Mouse (Mus musculus): Measurements from ENCODE around the gene Eif4a2. TPM values are rescaled to one million over a fixed set of nuclear protein-coding genes. Genes with fewer than 3 reads are reported as not detected.
"Not testable (repeated sequence)": the region's sequence is repeated elsewhere in the genome, so short reads cannot be mapped to it uniquely, and the experiment has no call there.

Eif4a2 gene
- total RNA-seq (2021) = 100 to 1,000 TPM; 900 to 999 TPM

GRCm38 (mm10) chr16:23107231-23107942 is at the start of gene Eif4a2:
TSS of gene Eif4a2 (plus strand) at chr16:23107444.
- DNase-seq = peak; percentile 89 to 91

DNA sequence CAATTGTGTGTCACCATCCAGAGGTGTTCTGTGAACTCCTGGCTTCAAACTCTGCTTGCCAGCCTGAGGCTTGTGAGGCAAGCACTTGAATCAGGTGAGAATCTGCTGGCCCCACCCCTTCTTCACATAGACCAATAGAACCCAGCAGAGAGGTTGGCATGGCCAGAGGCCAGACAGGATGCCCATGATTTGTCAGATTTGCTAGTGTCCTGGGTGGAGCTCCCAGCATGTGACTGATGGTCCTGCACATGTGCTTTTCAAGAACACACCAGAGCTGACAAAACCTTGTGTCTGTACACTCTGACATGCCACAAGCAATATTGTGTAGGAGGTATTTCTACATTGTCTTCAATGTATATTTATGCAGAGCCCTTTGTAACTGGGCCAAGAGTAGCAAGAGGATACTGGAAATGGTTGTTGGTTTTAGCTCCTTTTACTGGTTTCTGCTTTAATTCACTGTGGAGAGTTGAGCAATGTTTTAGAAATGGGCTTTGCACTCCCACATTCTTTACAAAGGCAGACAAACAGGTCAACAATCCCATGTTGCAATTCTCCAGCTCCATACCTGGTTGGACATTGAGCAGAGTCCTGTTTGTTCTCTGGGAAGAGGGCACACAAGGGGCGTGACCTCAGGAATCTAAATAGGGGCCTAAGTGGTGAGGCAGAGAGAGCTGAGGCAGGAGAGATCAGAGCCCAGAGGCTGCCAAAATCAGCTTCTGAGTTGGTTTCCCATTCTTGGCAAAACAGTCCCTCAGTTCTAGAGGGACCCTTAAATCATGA is 49.4 kb upstream of the Eif4a2 start, which contains the start of gene Kng1:
Kng1 (plus strand) TSS at position 198 of the 780 bp plus-strand sequence.
- not testable (repeated sequence) for DNase-seq

DNA sequence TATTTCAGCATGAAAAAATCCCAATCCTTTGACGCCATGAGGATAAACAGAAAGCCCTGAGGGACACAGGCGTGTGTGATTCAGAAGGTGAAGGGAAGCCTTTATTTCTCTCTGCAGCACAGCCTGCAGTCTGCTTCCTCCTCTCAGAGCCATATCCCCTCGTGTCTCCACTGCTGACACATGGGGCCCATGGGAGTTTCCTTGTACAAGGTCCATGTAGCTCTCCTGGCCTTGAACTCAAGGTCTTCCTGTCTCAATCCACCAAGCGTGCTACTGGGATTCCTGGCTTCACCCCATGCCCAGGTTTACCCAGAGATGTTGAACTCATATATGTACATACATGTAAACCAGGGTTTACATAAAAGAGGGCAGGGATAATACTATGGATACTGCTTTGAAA is 47.6 kb upstream of the Eif4a2 start:
- not testable (repeated sequence) for DNase-seq

DNA sequence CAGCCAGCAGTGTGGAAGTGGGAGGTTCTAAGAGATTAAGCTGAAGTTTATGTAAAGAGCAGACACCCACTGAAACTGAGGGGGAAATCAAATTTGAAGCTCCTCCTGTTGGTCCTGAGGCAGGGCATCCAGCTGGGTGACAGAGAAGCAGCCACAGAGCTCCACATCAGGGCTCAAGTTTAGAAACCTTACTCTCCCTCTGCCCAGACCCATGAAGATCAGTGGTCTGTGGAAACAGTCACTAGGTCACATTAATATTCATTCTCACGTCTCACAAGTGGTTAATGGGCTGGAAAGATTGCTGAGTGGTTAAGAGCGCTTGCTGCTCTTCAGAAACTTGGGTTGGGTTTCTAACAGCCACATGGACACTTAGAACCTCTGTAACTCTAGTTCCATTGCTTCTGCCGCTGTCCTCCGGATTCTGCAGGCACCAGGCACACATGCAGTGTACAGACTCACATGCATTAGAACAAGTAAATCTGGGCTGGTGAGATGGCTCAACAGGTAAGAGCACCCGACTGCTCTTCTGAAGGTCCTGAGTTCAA is 46.4 kb upstream of the Eif4a2 start:
- not testable (repeated sequence) for DNase-seq

GRCm38 (mm10) chr16:23077516-23077915 is 29.7 kb upstream of the Eif4a2 start:
- not testable (repeated sequence) for DNase-seq

DNA sequence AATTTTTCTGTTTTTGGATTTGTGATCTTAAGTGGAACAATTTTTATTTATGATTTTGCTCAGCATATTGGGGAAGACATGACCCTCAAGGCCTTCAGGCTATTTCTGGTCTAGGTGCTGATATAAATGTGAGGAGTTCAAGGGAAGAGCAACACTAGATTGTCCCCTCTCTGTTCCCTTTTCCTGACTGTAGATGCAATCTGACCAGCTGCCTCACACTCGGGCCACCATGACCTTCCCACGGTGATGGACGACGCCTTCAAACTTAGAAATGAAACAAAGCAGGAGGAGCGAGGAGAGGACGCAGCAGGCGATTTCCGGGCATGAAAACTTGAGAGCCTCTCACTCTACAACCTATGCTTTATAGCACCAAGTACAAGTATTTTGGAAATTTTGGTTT is 20.1 kb upstream of the Eif4a2 start:
- DNase-seq = not testable (repeated sequence)

- not testable (repeated sequence) for DNase-seq
These were observed 19.5 kb upstream of the Eif4a2 start for GRCm38 (mm10) chr16:23087712-23088111.

DNA sequence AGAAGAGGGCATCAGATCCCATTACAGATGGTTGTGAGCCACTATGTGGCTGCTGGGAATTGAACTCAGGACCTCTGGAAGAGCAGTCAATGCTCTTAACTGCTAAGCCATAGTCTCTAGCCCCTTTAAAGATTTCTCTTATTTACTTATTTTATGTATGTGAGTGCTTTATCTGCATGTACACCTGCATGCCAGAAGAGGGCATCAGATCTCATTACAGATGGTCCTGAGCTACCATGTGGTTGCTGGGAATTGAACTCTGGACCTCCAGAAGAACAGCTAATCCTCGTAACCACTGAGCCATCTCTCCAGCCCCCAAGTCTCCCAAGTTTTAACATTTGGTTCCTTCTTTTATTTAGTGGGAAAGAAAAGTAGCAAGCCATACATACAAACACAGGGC is 18.8 kb upstream of the Eif4a2 start:
- not testable (repeated sequence) for DNase-seq

DNA sequence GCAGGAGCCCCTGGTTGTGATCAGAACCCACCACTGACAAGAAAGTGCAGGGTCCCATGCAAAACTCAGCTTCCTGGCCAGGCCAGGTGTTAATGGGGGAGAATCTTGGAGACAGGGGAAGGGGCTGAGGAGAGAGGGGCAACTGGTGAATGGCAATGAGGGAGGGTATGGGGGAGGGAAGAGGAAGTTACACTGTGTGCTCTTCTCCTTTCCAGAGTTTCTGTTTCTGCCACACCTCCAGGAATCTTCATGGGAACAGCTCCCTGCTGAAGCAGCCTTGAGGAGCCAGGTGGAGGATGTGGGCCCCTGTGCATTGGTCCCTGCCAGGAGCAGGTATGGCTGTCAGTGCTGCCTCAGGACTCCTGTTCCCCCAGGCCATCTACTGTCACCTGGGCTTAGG is 15.9 kb upstream of the Eif4a2 start:
- DNase-seq = not testable (repeated sequence)

GRCm38 (mm10) chr16:23093321-23093953 is 13.8 kb upstream of the Eif4a2 start:
- DNase-seq = no peak

DNA sequence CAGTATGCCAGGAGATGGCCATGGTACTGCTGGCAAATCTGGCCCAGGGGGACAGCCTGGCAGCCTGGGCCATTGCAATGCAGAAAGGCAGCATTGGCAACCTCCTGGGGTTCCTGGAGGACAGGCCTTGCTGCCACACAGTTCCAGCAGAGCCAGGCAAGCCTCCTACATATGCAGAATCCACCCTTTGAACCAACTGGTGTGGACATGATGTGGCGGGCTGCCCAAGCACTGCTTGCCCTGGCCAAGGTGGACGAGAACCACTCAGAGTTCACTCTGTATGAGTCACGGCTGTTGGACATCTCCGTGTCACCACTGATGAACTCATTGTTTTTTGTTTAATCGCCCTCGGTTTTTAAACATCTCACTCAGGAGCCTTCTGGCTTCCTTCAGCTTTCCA is 13.1 kb upstream of the Eif4a2 start:
- no peak for DNase-seq

- DNase-seq = not testable (repeated sequence)
These were observed 11.7 kb upstream of the Eif4a2 start for GRCm38 (mm10) chr16:23095581-23095980.

GRCm38 (mm10) chr16:23096886-23097285 is 10.4 kb upstream of the Eif4a2 start:
- DNase-seq = not testable (repeated sequence)

DNA sequence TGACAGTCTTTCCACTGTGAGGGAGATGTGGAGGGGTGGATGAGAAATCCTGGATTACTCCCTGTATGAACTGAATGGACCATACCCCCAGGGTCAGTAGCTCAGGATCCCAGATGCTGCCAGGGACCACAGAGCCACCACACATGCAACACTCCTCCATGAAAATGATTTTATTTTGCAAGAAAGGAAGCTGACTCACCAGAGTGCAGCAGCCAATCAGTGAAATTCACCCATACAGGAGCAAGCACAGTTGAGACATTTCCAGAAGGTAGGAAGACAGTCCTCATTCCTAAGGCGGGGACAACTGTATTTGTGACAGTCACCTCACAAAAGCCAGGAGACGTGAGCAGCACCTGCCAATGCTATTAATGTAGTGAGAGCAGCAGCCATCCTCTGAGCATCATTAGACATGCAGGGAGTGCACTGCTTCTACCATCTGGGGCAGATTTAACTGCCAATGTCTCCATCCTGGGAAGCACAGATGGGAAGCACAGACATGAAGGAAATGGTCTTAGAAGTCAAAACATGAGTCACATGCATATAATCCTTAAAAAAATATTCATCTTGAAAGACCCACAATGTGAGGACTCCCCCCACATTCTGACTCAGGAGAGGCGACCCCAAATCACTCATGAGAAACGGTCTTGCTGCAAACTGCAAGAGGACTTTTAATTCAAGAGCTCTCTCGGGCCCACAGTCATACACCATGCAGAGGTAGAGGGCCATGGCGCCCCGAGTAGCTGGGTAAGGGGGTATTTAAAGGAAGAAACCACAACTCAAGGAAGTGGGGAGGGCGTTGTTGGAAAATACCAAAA is 9.7 kb upstream of the Eif4a2 start:
- peak; percentile 45 to 49 for DNase-seq

- not testable (repeated sequence) for DNase-seq
These were observed 9.2 kb upstream of the Eif4a2 start for GRCm38 (mm10) chr16:23098105-23098452.

DNA sequence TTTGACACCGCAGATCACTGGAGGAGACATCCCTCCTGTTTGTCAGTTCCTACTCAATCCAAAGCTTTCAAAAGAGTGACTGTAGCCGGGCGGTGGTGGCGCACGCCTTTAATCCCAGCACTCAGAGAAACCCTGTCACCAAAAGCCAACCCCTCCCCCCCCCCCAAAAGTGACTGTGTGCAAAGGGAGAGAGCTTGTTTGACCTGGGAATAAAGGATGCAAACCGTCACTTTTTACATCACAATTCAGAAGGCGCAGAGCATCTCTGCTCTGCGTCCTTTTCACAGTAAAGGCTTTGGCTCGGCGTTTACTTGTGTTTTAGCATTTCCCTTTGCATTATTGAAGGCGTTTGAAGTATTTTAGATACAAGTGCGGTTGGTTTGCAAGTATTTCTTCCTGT is 7.6 kb upstream of the Eif4a2 start:
- no peak for DNase-seq

GRCm38 (mm10) chr16:23100099-23100575 is 7.1 kb upstream of the Eif4a2 start:
- DNase-seq = no peak

GRCm38 (mm10) chr16:23100613-23101012 is 6.6 kb upstream of the Eif4a2 start:
- no peak for DNase-seq

GRCm38 (mm10) chr16:23102340-23103037 is 4.8 kb upstream of the Eif4a2 start:
- DNase-seq = no peak

GRCm38 (mm10) chr16:23103038-23103745 is 4.1 kb upstream of the Eif4a2 start:
- no peak for DNase-seq

- no peak for DNase-seq
These were observed 3.4 kb upstream of the Eif4a2 start for GRCm38 (mm10) chr16:23103841-23104240.

Measured in layer of hippocampus, postnatal 36 days (tissue).